Mouse (Mus musculus) spleen, postnatal 10 days (tissue): ENCODE measurements at regions not wholly inside any gene's neighbourhood (a gene's known extent, or its start where the extent isn't known, plus 50 kb on each side); places are given as distances from the start of the nearest gene placed in this dataset.
"Not testable (repeated sequence)": the region's sequence is repeated elsewhere in the genome, so short reads cannot be mapped to it uniquely, and the experiment has no call there.

Experiments used
- DNase-seq, 2 experiments: peaks; one replicate each; pipeline ENCODE4 v3.0.0; 2021 to 2022; ENCODE audit warnings: low spot score in 2 of 2

- DNase-seq, result no peak
Observed at GRCm38 (mm10) chr12:29049801-29050200, 298.2 kb downstream of the Eipr1 start.

GRCm38 (mm10) chr12:29050516-29051251, 299.1 kb downstream of the Eipr1 start:
- DNase-seq, result no peak

- no peak for DNase-seq
Observed at GRCm38 (mm10) chr12:29054367-29054766, 302.8 kb downstream of the Eipr1 start.

- DNase-seq, result no peak
Observed at GRCm38 (mm10) chr12:29062025-29062637, 310.5 kb downstream of the Eipr1 start.

DNA sequence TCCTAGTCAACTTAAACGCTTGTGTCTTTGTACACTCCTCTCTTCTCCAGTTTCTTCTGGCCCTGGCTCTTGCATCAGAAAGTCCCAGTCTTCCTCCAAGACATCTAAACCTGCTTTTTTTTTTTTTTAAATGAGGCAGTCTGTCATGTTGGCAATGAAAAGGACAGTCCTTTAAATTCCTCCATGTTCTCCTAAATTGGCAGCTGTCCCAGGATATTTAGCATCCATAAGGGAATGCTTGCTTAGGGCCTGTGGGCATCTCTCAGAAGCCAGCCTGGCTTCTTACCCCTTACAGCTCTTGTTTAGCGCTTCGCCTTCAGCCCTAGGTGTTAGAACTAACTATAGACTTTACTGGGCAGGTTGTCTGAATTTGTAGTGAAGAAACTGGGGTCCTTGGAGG, 311.2 kb downstream of the Eipr1 start:
- DNase-seq, result no peak

DNA sequence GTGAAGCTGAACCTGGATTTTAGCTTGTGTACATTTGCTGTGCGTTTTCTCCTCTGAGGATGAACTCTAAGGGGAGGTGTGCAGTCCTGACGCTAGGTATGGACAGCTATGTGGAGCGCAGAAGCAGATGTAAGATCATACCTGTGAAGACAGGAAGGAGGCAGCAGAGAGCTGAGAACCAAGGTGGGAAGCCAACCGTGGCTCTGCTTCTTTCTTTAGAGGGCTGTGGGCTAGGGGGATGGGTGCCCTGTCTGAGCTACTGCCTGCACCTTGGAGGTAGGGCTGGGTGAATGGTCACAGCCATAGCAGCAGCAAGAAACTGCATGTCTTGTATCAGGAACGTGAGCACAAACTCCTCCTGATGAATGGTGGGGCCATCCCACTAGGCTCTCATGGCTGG, 316.6 kb downstream of the Eipr1 start:
- DNase-seq, result no peak

- no peak for DNase-seq
Observed at GRCm38 (mm10) chr12:29075096-29075852, 323.7 kb downstream of the Eipr1 start.

DNA sequence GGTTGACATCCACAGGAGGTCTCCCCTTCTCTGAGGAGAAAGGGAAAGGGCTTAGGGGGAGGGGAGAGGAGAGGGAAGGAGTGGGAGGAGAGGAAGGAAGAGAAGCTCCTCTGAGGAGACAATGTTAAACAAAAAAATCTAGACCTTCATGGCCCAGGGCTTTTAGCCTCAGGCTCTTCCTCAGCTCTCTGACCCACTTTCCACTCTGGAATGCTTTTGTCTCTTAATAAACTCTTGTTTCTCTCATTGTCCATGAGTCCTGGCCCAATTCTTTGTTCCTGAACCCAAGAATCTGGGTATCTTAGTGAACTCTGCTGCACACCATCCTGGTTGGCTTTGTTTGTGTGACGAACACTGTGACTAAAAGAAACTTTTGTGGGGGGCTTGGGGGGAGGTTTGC, 325.0 kb downstream of the Eipr1 start:
- no peak for DNase-seq

DNA sequence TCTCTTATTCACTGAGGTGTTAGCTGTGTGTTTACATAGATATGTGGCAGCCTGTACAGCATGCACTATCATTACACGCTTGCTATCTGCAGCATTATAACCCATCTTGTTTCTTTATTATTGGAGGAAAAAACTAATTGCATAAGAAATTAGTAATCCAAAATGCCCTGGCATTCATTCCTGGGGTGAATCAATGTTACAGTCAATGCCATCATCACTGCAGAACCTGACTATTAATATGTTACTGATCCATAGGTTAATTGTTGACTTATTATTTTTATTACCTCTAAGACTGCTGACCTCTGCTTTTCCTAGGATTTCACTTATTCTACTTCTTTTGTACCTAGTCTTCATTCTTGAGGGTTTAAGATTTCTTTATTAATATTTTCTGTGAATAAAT, 327.4 kb downstream of the Eipr1 start:
- no peak for DNase-seq

DNA sequence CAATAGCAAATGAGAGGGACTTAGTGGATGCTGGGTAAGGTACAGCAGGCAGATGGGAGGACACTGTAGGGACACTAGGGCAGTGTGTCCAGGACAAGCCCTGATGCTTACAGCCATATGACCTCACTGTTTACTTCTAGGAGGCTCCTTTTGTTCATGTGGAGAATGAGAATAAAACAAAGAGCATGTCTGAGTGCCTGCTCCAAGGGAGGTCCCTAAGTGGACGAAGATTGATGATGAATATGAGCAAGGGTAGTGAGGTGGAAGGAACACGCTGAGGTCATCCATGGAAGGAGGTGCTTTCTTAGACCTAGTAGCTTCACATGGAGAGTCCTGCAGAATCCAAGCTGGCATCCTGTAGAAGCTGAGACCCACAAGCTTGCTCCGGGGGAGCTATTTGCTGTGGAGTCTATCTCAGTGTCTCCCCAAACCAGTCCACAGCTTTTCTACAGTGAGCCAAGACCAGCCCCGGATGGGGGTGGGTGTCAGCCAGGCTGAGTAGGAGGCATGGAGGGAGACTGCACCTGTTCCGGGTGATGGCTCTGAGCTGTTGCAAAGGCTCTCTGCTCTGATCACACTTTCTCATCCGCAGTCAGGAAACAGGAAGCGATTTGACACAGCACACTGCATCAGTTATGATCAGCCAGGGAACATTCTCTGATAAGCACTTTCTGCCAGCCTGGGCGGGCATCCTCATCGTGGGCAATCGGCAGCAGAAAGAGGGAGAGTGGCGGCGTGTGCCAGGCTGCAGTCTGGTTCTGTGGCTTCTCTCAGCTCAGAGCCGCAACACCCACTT, 332.0 kb downstream of the Eipr1 start:
- no peak for DNase-seq

- not testable (repeated sequence) for DNase-seq
Observed at GRCm38 (mm10) chr12:29087245-29087644, 335.6 kb downstream of the Eipr1 start.

GRCm38 (mm10) chr12:29089634-29090033, 338.0 kb downstream of the Eipr1 start:
- DNase-seq, result no peak

- no peak for DNase-seq
Observed at GRCm38 (mm10) chr12:29090451-29090850, 338.8 kb downstream of the Eipr1 start.

DNA sequence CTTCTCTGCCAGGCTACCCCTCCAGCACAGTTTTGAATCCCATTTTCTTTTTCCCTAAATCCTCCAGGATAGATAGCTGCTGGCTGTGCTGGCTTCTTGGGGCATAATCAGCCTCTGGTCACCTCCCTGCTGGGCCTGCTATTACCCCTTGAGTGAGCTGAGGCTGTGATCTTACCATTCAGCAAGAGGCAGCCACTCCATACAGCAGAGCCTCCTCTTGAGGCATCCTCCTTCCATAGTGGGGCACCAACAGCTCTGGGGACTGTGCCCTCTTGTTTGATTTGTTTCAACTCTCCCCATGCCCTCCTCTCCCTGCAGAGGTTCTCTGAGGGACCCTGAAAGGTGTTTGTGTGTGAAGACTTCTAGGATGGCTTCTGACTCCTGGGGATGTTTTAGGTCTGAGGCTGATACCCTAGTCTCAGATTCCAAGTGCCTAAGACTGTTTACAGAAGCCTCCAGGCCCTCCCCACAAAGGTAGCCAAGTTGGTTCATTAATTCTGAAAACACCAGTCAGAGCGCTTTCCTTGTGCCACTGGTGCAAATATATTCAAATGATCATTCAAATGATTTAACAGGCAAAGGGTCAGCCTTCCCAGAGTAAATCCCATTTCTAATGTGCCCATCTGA, 343.9 kb downstream of the Eipr1 start:
- DNase-seq, result no peak

DNA sequence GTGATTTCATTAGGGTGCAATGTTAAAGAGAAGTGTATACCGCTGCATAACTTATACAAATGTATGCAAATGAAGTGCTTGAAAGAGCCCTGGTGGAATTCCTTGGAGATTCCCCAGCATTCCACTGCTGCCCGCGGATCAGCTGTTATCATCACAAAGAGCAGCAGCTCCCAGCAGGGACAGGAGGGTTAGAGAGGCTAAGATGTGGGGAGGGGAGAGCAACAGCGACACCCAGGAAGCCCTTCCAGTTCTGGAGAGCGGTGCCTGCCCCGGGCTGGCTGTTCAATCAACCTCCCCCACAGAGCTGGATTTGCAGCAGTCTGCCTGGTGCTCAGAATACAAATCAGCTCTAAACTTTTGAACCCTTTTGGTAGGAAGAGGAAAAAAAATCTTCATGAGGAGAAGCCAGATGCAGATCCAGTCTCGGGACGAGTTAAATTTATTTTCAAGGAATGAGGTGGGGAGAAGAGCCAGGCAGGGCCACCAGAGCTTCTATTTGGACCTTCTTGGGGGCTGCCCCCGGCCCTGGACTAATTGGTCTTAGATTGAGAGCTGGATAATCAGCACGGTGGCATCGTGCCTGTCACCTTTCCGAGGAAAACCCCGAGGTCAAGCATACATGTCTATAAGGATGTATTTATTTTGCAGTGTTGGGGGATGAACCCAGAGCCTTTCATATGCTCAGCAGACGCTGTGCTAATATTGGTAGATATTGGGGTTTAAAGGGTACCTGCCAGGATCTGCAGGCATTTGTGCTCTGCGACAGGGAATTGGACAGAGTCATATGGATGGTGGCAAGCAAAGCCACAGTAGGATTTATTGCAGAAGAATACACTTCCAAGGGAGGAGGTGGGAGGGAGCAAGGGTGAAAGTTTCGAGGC, 344.7 kb downstream of the Eipr1 start:
- no peak for DNase-seq

- no peak for DNase-seq
Observed at GRCm38 (mm10) chr12:29100042-29100570, 348.5 kb downstream of the Eipr1 start.

DNA sequence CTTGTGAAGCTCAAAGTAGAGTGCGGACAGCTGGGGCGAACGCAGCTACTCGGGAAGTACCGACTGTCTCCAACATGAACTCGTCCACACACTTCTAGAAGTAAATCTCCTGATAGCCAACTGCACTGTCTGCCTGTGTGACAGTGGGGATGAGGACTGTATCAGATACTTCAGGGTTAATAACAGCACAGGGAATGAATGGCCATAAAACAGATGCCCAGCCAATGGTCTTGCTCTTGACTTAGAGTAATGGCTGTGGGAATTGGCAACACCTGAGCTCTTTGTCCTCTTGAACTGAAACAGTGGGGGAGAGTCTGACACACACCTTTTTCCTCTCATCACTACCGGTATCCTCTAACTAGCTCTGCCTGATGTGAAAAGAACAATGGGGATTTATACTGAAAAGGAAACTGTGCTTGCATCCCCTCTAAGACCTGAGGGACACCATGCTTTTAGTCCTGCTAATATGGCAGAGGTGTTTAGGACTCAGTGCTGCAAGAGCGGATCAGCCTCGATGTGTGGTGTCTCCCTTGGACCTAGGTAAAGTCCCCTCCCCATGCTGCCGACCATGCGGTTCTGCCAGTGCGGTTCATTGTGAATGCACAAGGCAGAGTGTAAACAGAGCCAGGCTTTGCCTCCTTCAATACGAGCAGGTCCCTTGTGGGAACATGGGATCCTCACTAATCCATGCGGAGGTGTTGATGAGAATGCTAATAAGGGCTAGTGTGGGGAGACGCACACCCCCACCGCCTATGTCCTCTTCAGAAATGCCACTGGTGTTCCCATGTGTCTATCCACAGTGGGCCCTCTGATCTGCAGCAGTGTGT, 355.5 kb downstream of the Eipr1 start:
- no peak for DNase-seq

DNA sequence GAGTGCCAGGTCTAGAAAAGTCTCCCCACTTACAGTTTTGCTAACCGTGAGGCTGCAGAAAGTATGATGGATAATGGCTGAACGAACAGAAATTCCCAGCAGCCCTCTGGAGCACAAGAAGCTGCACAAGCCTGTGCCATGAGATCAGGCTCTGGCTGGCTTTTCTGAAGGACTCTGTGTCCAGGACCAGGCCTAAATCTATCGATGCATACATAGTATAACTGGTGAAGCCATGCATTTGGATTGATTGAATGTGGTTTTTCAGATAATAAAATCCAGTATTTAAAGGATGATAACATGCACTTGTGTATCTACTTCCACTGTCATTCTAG, 356.1 kb downstream of the Eipr1 start:
- DNase-seq, result no peak

DNA sequence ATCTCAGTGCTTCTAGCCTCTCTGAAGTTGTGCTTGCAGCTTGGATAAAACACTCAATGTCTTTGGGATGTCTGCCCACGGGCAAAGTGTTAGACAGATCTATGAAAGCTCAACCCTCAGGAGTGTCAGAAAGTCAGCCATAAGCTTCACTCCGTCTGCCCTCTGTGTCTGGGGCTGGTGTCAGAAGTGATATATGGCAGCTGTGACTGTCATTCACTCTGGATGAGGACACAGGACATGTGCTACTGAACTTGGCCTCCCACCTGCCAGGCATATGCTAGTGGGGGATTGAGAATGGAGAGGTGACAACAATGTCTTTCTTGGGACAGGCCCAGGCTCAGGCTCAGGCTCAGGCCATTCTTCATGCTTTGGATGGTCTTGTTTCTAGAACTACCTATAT, 366.7 kb downstream of the Eipr1 start:
- DNase-seq, result no peak

DNA sequence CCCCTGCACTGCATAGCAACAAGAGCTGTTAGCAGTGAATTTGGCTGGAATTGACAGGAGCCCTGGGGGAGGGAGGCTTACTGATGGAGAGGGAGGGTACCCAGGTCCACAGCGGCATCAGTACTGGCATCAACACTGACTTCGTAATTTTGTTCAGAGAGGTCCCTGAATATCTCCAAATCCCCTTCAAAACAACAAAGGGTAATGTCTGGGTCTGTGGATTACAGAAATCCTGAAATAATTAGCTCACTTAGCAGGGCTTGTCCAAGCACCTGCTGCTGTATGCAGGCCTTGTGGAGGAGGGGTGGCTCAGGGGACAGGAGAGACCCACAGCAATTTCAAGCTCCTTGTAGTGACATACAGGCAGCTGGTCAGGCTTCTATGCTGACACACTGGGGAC, 369.6 kb downstream of the Eipr1 start:
- no peak for DNase-seq
